In genomic region chr7:40429416-40429815, GRCm38 (mm10) we compare ENCODE assay signal across 17 mouse cellular contexts.
"Had no signal": no experiment of that assay in that cellular context is flagged by ENCODE, and none has a peak within 500 bp of the region (broad histone marks: within the 10 kb centered on the region; RNA-seq: fewer than 3 reads in every experiment).

No protein-coding gene starts in this region.

- H3K9ac ChIP-seq: neural tube, embryonic 12.5 days; neural tube, embryonic 13.5 days; neural tube, embryonic 15.5 days; stomach, embryonic 15.5 days had no signal

- H3K4me1 ChIP-seq: neural tube, embryonic 12.5 days; neural tube, embryonic 13.5 days; neural tube, embryonic 15.5 days; stomach, embryonic 15.5 days had no signal

- DNase-seq: retina, postnatal 1 day; right cerebral cortex, adult 18-20 months; right cerebral cortex, postnatal 14 days; right cerebral cortex, postnatal 25 days; right cerebral cortex, postnatal 4 days; spleen, adult 18-20 months; thymus, adult 18-20 months; thymus, adult 2 months; thymus, postnatal 14 days; thymus, postnatal 25 days; thymus, postnatal 36 days; thymus, postnatal 4 days had no signal

- H3K27ac ChIP-seq: neural tube, embryonic 12.5 days; neural tube, embryonic 13.5 days; neural tube, embryonic 15.5 days; stomach, embryonic 15.5 days; stomach, postnatal 0 days had no signal

- H3K9me3 ChIP-seq: neural tube, embryonic 12.5 days; neural tube, embryonic 13.5 days; neural tube, embryonic 15.5 days; stomach, embryonic 15.5 days had no signal

- H3K4me2 ChIP-seq: neural tube, embryonic 12.5 days; neural tube, embryonic 13.5 days; neural tube, embryonic 15.5 days; stomach, embryonic 15.5 days had no signal

- H3K4me3 ChIP-seq: neural tube, embryonic 12.5 days; neural tube, embryonic 13.5 days; neural tube, embryonic 15.5 days; stomach, embryonic 15.5 days had no signal

- H3K27me3 ChIP-seq: neural tube, embryonic 12.5 days; neural tube, embryonic 13.5 days; neural tube, embryonic 15.5 days; stomach, embryonic 15.5 days had no signal

- H3K36me3 ChIP-seq: neural tube, embryonic 12.5 days; neural tube, embryonic 13.5 days; neural tube, embryonic 15.5 days; stomach, embryonic 15.5 days had no signal
